Mouse (Mus musculus) heart, adult 2 months (tissue): ENCODE measurements around the gene Fam13c. TPM values are rescaled to one million over a fixed set of nuclear protein-coding genes. Genes with fewer than 3 reads are reported as not detected.

Source experiments
- DNase-seq, 2 experiments: peaks; one replicate each; pipeline ENCODE4 v3.0.0; 2021
- H3K27ac ChIP-seq: fragments of 200-600 bp; 2 replicates; pipeline ENCODE4 v1.8.1; 2022
- H3K27me3 ChIP-seq: fragments of 200-500 bp; 2 replicates; pipeline ENCODE4 v1.6.1; 2012; ENCODE audit warnings: mild to moderate bottlenecking, low read length, inconsistent platforms, mixed read lengths; ENCODE audit not compliant: control insufficient read depth, insufficient read depth
- H3K36me3 ChIP-seq: fragments of 200-500 bp; 2 replicates; pipeline ENCODE4 v1.6.1; 2012; ENCODE audit warnings: low read length, inconsistent platforms; ENCODE audit not compliant: control insufficient read depth, insufficient read depth
- H3K4me1 ChIP-seq: fragments of 200-500 bp; 2 replicates; pipeline ENCODE4 v1.6.1; 2011; ENCODE audit warnings: low read length; ENCODE audit not compliant: control insufficient read depth, insufficient read depth
- H3K4me3 ChIP-seq: fragments of 200-600 bp; 2 replicates; pipeline ENCODE4 v1.8.1; 2022
- H3K79me2 ChIP-seq: fragments of 200-500 bp; replicated peaks from 2 replicates; pipeline ENCODE4 v1.6.1; 2012; ENCODE audit warnings: mild to moderate bottlenecking, inconsistent platforms, low read length, moderate library complexity, mixed read lengths; ENCODE audit not compliant: control insufficient read depth, insufficient read depth
- H3K9ac ChIP-seq: fragments of 200-500 bp; 2 replicates; pipeline ENCODE4 v1.6.1; 2012; ENCODE audit warnings: low read depth, mild to moderate bottlenecking, control low read depth, inconsistent platforms, low read length, mixed read lengths
- CTCF ChIP-seq: fragments of 200-600 bp; IDR thresholded peaks from 2 replicates; pipeline ENCODE4 v1.8.1; 2022; ENCODE audit warnings: antibody characterized with exemption, mild to moderate bottlenecking, moderate library complexity
- EP300 ChIP-seq: fragments of 200-500 bp; IDR thresholded peaks from 2 replicates; pipeline ENCODE4 v1.6.1; 2011; ENCODE audit warnings: low read depth, low read length, control low read depth; ENCODE audit not compliant: insufficient read depth
- POLR2A ChIP-seq: fragments of 200-500 bp; IDR thresholded peaks from 2 replicates; pipeline ENCODE4 v1.6.1; 2011; ENCODE audit warnings: mild to moderate bottlenecking, low read depth, low read length, control low read depth; ENCODE audit not compliant: insufficient read depth
- WGBS: fragments of 180-500 bp; shearing (Covaris S2); methylation state at CpG from one replicate; pipeline ENCODE4 v1.1.7; 2018; 5-methylcytosine and 5-hydroxymethylcytosine counted together
- intact Hi-C: fragments of 180-260 bp; cut with DNase I; formaldehyde crosslinking; loops from one replicate; pipeline ENCODE4 v1.15.1; 2025
- polyA plus RNA-seq: library from polyadenylated mRNA; depleted of rRNA; stranded (reverse); fragments of >200 nt; gene quantifications from 2 replicates; pipeline ENCODE4 v1.2.3, GENCODE M21; 2012
- total RNA-seq, 2 experiments: library from RNA; stranded (reverse); gene quantifications; 2 replicates each; pipeline ENCODE4 v1.2.3; 2021

Fam13c gene
- total and polyA plus RNA-seq, 3 experiments: 2.8 to 5.5 (median 5.2) TPM

DNA sequence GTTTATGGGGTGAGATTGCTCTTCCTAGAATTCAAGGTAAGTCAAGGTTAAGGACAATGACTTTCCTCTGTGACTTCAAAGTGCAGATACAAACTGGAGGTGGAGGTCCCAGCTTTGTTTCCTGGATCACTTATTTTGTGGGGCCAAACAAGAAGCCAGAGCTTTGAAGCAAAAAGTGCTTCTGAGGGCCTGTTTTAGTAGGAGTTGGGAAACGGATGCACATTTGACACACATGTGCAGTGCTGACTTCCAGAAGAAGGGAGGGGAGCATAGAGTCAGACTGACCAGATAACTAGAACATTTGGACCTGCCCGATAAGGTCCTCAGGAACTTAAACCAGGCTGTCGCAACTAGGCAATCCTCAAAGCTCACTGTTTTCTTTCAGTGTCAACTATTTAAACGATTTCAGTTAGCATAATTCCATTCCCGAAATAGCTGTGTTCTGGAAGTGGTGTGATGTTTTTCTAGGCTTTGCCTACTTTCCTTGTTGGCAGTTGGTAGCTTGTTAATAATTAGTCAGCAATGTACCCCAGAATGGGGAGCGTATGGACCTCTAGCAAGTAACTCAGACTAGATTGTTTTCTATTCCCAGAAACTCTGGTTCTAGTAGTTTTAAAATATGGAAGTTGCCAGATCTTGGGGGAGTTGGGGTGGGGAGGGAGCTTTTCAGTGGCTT is 22.3 kb upstream of the Fam13c start:
- Histone ChIP-seq H3K4me3 (no peak overlapping the region), H3K36me3 (no peaks in the 10 kb centered on the region), H3K9ac (no peak overlapping the region), H3K27ac (no peak overlapping the region), H3K27me3 (no peaks in the 10 kb centered on the region), H3K79me2 (no peaks in the 10 kb centered on the region), H3K4me1 (peaks cover 1% of the 10 kb centered on the region; the same call in 1 of the 2 replicates)
- TF ChIP-seq EP300: no peak
- no peak for TF ChIP-seq CTCF
- TF ChIP-seq POLR2A: no peak
- intact Hi-C loops: no loop called here
- 51% methylated on average over 6 of the region's 6 CpGs for WGBS
- DNase-seq: no peak

DNA sequence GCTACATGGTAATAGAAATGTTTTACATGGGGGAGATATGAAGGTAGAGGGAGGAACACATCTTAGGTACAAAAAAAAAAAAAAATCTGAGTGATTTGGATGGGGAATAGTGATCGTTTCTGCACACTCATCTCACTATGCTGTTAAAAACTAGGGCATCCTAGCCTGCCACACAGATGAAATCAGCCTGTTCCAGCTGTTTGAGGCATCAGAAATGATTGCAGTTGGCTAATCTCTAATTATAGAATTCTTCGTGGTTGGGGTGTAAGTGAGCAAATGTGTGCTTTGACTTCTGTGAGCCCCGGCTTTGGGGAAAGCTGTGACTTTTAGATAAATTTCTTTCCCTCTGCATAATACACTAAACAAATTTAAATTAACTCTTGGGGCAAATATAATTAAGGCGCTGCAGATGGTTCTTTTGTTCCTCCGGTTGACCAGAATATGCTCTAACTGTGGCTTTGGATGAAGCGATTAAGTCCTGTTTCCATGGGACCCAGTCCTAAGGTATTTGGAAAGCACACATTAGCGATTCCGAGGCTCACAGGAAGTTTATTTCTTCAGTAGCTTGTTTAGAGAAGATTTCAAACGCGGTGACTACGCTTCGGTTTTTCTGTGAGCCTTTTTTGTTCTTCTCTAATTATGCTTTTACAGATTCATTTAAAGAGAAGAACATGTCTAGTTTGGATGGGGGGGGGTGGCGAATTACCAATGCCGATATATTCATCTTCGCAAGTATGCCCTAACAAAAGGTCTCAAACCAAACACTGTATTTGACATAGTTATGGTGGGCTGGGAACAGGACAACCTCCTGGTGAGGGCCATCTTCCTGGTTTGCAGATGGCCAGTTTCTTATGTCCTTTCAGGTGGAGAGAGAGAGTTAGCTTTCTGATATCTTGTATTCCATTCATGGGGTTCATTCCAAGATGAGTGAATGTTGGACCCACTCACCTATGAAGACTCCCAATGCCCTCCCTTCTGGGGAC is 20.7 kb upstream of the Fam13c start:
- H3K36me3 ChIP-seq: no peaks in the 10 kb centered on the region
- H3K4me3 ChIP-seq: no peak overlapping the region
- H3K9ac ChIP-seq: no peak overlapping the region
- H3K27ac ChIP-seq: no peak overlapping the region
- H3K27me3 ChIP-seq: no peaks in the 10 kb centered on the region
- TF ChIP-seq POLR2A: no peak
- TF ChIP-seq CTCF: no peak
- TF ChIP-seq EP300: no peak
- DNase-seq: no peak
- intact Hi-C loops: no loop called here
- 80% methylated on average over 15 of the region's 15 CpGs for WGBS
- H3K79me2 ChIP-seq: no peaks in the 10 kb centered on the region
- H3K4me1 ChIP-seq: peaks cover 1% of the 10 kb centered on the region; the same call in 1 of the 2 replicates

DNA sequence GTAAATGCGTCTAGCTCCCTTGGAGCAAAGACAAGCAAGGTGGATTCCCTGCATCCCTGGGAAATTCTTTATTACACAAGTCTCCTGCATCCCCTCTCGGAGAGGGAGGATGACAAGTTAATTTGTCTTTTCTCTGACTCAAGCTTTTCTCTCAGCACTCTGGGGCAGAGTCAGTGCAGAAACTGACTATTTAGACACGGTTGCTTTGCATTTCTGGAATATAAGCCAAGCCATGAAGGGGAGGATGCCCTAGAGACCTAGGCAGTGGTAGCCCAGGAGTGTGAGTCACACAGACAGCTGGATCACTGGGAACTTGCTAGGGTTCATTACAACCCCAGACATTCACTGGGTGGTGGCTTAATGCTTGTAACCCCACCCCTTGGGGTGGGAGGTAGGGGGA is 13.9 kb upstream of the Fam13c start:
- Histone ChIP-seq H3K27ac (no peak overlapping the region), H3K36me3 (no peaks in the 10 kb centered on the region; the same call in 1 of the 2 replicates), H3K9ac (no peak overlapping the region), H3K27me3 (no peaks in the 10 kb centered on the region), H3K4me1 (peaks cover 2% of the 10 kb centered on the region), H3K4me3 (no peak overlapping the region), H3K79me2 (no peaks in the 10 kb centered on the region)
- intact Hi-C loops: no loop called here
- TF ChIP-seq EP300: no peak
- no peak for TF ChIP-seq CTCF
- TF ChIP-seq POLR2A: no peak
- peak in 1 of 2 experiments; percentile 44 for DNase-seq
- 59% methylated on average over 3 of the region's 3 CpGs for WGBS

DNA sequence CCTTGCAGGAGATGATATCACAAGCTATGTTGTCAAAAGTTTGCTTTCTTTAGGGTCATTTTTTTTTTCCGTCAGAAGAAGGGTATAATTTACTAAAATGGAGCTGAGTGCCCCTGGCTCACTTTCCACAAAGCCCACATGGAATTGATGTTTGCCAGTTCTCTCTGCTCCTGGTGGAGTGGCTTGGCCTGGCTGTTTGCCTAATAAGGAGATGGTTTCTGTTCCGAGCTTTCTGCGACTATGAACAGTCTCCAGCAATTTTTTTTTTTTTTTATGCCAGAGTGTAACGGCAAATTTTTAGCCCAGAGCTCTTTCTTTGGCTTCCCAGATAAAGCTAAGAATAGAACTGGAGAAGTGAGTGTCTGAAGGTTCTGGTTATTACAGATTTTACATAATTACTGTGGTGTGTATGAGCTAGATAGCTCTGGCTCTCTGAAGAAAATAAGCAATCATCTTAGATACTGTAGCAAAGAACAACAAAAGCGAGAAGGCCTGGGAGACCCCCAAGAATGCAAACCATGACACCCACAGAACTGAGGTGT is 12.1 kb upstream of the Fam13c start:
- no peaks in the 10 kb centered on the region for H3K27me3 ChIP-seq
- intact Hi-C loops: no loop called here
- no peak overlapping the region for H3K4me3 ChIP-seq
- H3K4me1 ChIP-seq: peaks cover 2% of the 10 kb centered on the region
- H3K79me2 ChIP-seq: no peaks in the 10 kb centered on the region
- H3K27ac ChIP-seq: 0 out of 2 replicates have a peak overlapping the region, but pooled peaks have one; percentile 20
- no peak overlapping the region for H3K9ac ChIP-seq
- TF ChIP-seq POLR2A: no peak
- TF ChIP-seq CTCF: no peak
- no peak for TF ChIP-seq EP300
- no peaks in the 10 kb centered on the region; the same call in 1 of the 2 replicates for H3K36me3 ChIP-seq
- 45% methylated on average over 5 of the region's 5 CpGs for WGBS
- DNase-seq: no peak

DNA sequence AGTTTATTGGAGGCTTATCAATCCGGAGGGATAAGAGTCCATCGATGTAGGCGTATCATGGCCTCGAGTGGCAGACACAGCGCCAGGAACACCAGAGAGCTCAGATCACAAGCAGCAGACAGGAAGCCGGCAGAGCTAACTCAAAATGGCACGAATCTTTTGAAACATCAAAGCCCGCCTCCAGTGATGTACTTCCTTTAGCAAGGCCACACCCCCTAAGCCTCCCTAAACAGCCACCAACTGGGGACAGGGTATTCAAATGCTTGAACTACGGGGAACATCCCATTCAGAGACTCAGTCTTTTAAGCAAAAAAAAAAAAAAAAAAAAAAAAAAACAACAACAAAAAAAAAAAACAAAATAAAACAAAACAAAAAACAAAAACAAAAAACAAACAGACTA is 10.9 kb upstream of the Fam13c start:
- H3K36me3 ChIP-seq: no peaks in the 10 kb centered on the region; the same call in 1 of the 2 replicates
- intact Hi-C loops: no loop called here
- H3K4me3 ChIP-seq: no peak overlapping the region
- no peak overlapping the region for H3K27ac ChIP-seq
- TF ChIP-seq EP300 (no peak), POLR2A (no peak), CTCF (no peak)
- DNase-seq: no peak
- H3K9ac ChIP-seq: no peak overlapping the region
- no peaks in the 10 kb centered on the region for H3K79me2 ChIP-seq
- H3K27me3 ChIP-seq: no peaks in the 10 kb centered on the region
- peaks cover 2% of the 10 kb centered on the region for H3K4me1 ChIP-seq
- WGBS: 92% methylated on average over 9 of the region's 9 CpGs
